Mouse (Mus musculus): ENCODE data around the gene Ankrd49. TPM values are rescaled to one million over a fixed set of nuclear protein-coding genes. Genes with fewer than 3 reads are reported as not detected.

Ankrd49 gene
- polyA plus RNA-seq, 1 experiment from 2014 or later: 23.2 TPM

DNA sequence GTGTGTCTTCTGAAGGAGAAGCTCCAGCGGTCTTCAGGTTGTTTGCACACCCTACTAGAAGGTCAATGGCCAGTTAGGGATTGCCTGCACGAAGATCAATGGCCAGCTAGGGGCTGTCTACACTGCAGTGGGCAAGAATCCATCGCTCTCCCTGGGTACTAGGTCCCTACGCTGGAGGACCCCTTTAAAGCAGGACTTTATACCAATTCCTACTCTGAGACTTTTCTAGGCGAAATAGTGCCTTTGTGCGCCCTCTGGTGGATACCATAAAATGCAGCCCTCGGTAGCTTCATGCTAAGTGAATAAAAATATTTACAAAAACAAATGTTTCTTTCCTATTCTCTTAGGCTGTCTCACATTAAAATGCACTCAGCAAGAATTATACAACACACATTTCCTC is 19.9 kb downstream of the Ankrd49 start:
- Histone ChIP-seq H3K4me3 (ENCODE audit: control insufficient read depth in 1 of 2, insufficient read depth in 1 of 2, low read depth in 1 of 2, low read length in 2 of 2) (no peak overlapping the region), H3K27ac (replicated peaks in 1 of 2; ENCODE audit: control insufficient read depth in 1 of 2, insufficient read depth in 1 of 2, low read depth in 2 of 2, low read length in 2 of 2) (no peak overlapping the region), H3K36me3 (ENCODE audit: control insufficient read depth, insufficient read depth, low read length) (no peaks in the 10 kb centered on the region), H3K4me2 (ENCODE audit: low read length) (no peak overlapping the region), H3K9ac (ENCODE audit: low read length) (no peak overlapping the region), H3K27me3 (ENCODE audit: control insufficient read depth, insufficient read depth, low read length) (peaks cover 21% of the 10 kb centered on the region), H3K4me1 (ENCODE audit: control insufficient read depth in 2 of 2, insufficient read depth in 2 of 2, low read length in 2 of 2) (no peaks in the 10 kb centered on the region), H3K9me3 (ENCODE audit: control insufficient read depth, low read length) (no peaks in the 10 kb centered on the region)
- no peak for ATAC-seq (ENCODE audit: insufficient number of reproducible peaks, insufficient read depth, low FRiP score, low read depth)
- WGBS: 27% methylated on average over 7 of the region's 7 CpGs

DNA sequence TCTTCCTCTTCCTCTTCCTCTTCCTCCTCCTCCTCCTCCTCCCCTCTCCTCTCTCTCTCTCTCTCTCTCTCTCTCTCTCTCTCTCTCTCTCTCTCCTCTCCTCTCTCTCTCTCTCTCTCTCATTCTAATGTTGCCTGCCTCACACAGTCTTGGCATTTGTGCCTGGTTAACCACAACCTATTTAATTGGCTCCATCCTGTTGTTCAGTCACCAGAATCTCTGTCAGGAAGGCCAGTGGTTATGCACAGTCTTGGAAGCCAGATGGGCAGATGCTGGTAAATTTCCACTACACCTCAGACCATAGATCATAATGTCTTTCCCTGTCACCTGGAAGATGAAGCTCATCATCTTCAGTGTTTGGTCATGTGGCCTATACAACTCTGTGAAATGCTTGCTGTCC is 25.4 kb downstream of the Ankrd49 start:
- Histone ChIP-seq H3K36me3 (ENCODE audit: control insufficient read depth, insufficient read depth, low read length) (no peaks in the 10 kb centered on the region), H3K4me3 (ENCODE audit: control insufficient read depth in 1 of 2, insufficient read depth in 1 of 2, low read depth in 1 of 2, low read length in 2 of 2) (no peak overlapping the region), H3K4me2 (ENCODE audit: low read length) (no peak overlapping the region), H3K9me3 (ENCODE audit: control insufficient read depth, low read length) (no peaks in the 10 kb centered on the region), H3K4me1 (ENCODE audit: control insufficient read depth in 2 of 2, insufficient read depth in 2 of 2, low read length in 2 of 2) (no peaks in the 10 kb centered on the region; a peak in 1 of 4 replicates), H3K27ac (replicated peaks in 1 of 2; ENCODE audit: control insufficient read depth in 1 of 2, insufficient read depth in 1 of 2, low read depth in 2 of 2, low read length in 2 of 2) (no peak overlapping the region), H3K27me3 (ENCODE audit: control insufficient read depth, insufficient read depth, low read length) (peaks cover 9% of the 10 kb centered on the region; the same call in 1 of the 2 replicates), H3K9ac (ENCODE audit: low read length) (no peak overlapping the region)
- no peak for ATAC-seq (ENCODE audit: insufficient number of reproducible peaks, insufficient read depth, low FRiP score, low read depth)

DNA sequence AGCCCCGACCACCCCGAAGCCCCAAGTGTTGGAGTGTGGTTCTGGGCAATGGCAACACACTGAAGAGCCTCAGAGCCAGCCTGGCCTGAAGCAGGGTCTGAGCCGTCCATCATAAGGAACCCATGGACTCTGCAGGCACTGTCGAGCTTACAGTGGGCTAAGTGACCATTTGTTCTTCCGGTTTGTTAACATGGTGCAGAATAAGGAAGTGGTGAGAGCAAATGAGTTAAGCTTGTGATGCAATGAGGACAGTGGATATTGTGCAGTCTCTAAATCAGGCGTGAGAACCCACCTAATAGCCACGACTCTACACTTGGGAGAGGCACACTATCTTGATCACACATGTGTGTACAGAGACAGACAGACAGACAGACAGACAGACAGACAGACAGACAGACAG is 26.1 kb downstream of the Ankrd49 start:
- Histone ChIP-seq H3K27ac (replicated peaks in 1 of 2; ENCODE audit: control insufficient read depth in 1 of 2, insufficient read depth in 1 of 2, low read depth in 2 of 2, low read length in 2 of 2) (no peak overlapping the region), H3K27me3 (ENCODE audit: control insufficient read depth, insufficient read depth, low read length) (peaks cover 5% of the 10 kb centered on the region; the same call in 1 of the 2 replicates), H3K9me3 (ENCODE audit: control insufficient read depth, low read length) (no peaks in the 10 kb centered on the region), H3K4me3 (ENCODE audit: control insufficient read depth in 1 of 2, insufficient read depth in 1 of 2, low read depth in 1 of 2, low read length in 2 of 2) (no peak overlapping the region), H3K36me3 (ENCODE audit: control insufficient read depth, insufficient read depth, low read length) (no peaks in the 10 kb centered on the region), H3K9ac (ENCODE audit: low read length) (no peak overlapping the region), H3K4me2 (ENCODE audit: low read length) (no peak overlapping the region), H3K4me1 (ENCODE audit: control insufficient read depth in 2 of 2, insufficient read depth in 2 of 2, low read length in 2 of 2) (no peaks in the 10 kb centered on the region; a peak in 1 of 4 replicates)
- WGBS: 63% methylated on average over 7 of the region's 7 CpGs
- ATAC-seq (ENCODE audit: insufficient number of reproducible peaks, insufficient read depth, low FRiP score, low read depth): no peak

DNA sequence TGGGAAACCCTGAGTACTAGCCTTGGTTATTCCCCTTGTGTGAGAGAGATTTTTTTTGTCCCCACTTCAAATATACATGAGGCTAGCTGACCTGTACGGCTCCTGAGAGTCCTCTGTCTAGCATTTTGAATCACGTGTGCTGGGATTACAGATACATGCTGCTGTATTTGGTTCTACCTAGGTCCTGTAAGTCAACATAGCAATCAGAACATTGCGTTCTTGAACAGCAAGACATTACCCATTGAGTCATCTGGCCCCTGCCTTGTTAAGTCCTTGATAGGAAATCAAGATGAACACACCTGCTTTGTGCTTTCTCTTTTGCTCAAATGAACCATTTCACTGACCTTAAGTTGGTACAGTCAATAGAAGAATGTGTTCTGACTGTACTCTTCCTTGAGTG is 30.2 kb downstream of the Ankrd49 start:
- Histone ChIP-seq H3K27ac (replicated peaks in 1 of 2; ENCODE audit: control insufficient read depth in 1 of 2, insufficient read depth in 1 of 2, low read depth in 2 of 2, low read length in 2 of 2) (no peak overlapping the region), H3K4me3 (ENCODE audit: control insufficient read depth in 1 of 2, insufficient read depth in 1 of 2, low read depth in 1 of 2, low read length in 2 of 2) (no peak overlapping the region), H3K27me3 (ENCODE audit: control insufficient read depth, insufficient read depth, low read length) (peaks cover 8% of the 10 kb centered on the region), H3K4me1 (ENCODE audit: control insufficient read depth in 2 of 2, insufficient read depth in 2 of 2, low read length in 2 of 2) (peaks cover 0 to 6% of the 10 kb centered on the region in 2 experiments; a peak in 3 of 4 replicates), H3K9ac (ENCODE audit: low read length) (no peak overlapping the region), H3K4me2 (ENCODE audit: low read length) (no peak overlapping the region), H3K9me3 (ENCODE audit: control insufficient read depth, low read length) (no peaks in the 10 kb centered on the region), H3K36me3 (ENCODE audit: control insufficient read depth, insufficient read depth, low read length) (no peaks in the 10 kb centered on the region)
- WGBS: 80% methylated on average over 3 of the region's 3 CpGs
- no peak for ATAC-seq (ENCODE audit: insufficient number of reproducible peaks, insufficient read depth, low FRiP score, low read depth)

DNA sequence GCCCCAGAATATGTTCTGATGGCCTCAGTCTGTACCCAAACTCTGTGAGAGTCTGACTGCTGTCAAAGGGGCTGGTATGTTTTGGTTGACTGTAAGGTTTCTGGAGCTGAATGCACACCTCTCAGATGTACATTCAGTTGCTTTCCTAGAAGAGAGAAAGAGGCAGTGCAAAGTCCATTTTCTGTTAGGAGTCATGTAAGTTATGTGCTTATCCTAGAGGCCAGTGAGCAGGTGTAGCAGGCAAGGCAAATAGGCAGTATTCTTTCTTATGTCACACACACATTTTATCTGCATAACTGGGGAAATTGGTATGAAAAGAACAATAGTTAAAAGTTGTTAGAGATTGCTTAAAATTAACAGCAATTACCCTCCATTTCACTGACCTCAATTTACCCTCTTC is 30.7 kb downstream of the Ankrd49 start:
- H3K27ac ChIP-seq (replicated peaks in 1 of 2; ENCODE audit: control insufficient read depth in 1 of 2, insufficient read depth in 1 of 2, low read depth in 2 of 2, low read length in 2 of 2): no peak overlapping the region
- H3K9me3 ChIP-seq (ENCODE audit: control insufficient read depth, low read length): no peaks in the 10 kb centered on the region
- no peaks in the 10 kb centered on the region for H3K36me3 ChIP-seq (ENCODE audit: control insufficient read depth, insufficient read depth, low read length)
- H3K9ac ChIP-seq (ENCODE audit: low read length): no peak overlapping the region
- peaks cover 0 to 6% of the 10 kb centered on the region in 2 experiments; a peak in 3 of 4 replicates for H3K4me1 ChIP-seq (ENCODE audit: control insufficient read depth in 2 of 2, insufficient read depth in 2 of 2, low read length in 2 of 2)
- no peak for ATAC-seq (ENCODE audit: insufficient number of reproducible peaks, insufficient read depth, low FRiP score, low read depth)
- no peak overlapping the region for H3K4me3 ChIP-seq (ENCODE audit: control insufficient read depth in 1 of 2, insufficient read depth in 1 of 2, low read depth in 1 of 2, low read length in 2 of 2)
- H3K4me2 ChIP-seq (ENCODE audit: low read length): no peak overlapping the region
- H3K27me3 ChIP-seq (ENCODE audit: control insufficient read depth, insufficient read depth, low read length): peaks cover 8% of the 10 kb centered on the region

DNA sequence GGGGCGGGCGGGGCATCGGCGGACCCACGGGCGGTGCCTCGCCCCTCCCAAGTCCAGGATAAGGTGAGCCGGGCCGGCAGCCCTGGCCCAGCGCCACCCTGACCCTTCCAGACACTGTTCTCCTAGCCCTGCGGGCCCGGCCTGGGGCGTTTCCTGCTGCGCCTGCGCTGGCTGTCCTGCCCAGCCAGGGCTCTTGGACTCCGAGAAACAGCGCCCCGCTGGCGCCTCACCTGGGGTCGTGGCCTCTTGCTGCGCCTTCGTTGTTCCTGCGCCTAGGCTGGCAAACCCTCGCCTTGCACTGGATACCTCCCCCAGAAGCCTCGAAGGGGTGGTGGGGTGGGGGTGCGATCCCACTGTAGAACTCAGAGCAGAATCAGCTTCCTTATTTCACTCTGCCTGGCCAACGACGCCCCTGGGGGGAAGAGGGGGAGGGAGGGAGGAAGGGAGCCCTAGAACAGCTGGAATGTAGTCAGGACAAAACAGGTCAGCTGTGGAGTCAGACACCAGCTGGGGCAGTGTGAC is 32.6 kb downstream of the Ankrd49 start, which contains the start of gene Fut4:
Fut4 (minus strand) TSS at position 393 of the 522 bp plus-strand sequence.
- H3K4me2 ChIP-seq (ENCODE audit: low read length): peak within 1 kb of the TSS; percentile 93
- WGBS: 0% methylated on average over 23 of the region's 28 CpGs
- H3K27ac ChIP-seq (replicated peaks in 1 of 2; ENCODE audit: control insufficient read depth in 1 of 2, insufficient read depth in 1 of 2, low read depth in 2 of 2, low read length in 2 of 2): no peak within 1 kb of the TSS
- H3K9ac ChIP-seq (ENCODE audit: low read length): peak within 1 kb of the TSS; percentile 71
- H3K27me3 ChIP-seq (ENCODE audit: control insufficient read depth, insufficient read depth, low read length): peaks cover 8% of the 10 kb centered on the region
- no peaks in the 10 kb centered on the region for H3K36me3 ChIP-seq (ENCODE audit: control insufficient read depth, insufficient read depth, low read length)
- peak; percentile 72 for ATAC-seq (ENCODE audit: insufficient number of reproducible peaks, insufficient read depth, low FRiP score, low read depth)
- H3K4me3 ChIP-seq (ENCODE audit: control insufficient read depth in 1 of 2, insufficient read depth in 1 of 2, low read depth in 1 of 2, low read length in 2 of 2): peak within 1 kb of the TSS; percentile 55 to 57
- H3K9me3 ChIP-seq (ENCODE audit: control insufficient read depth, low read length): no peaks in the 10 kb centered on the region
- peaks cover 0 to 6% of the 10 kb centered on the region in 2 experiments; a peak in 2 of 4 replicates for H3K4me1 ChIP-seq (ENCODE audit: control insufficient read depth in 2 of 2, insufficient read depth in 2 of 2, low read length in 2 of 2)

DNA sequence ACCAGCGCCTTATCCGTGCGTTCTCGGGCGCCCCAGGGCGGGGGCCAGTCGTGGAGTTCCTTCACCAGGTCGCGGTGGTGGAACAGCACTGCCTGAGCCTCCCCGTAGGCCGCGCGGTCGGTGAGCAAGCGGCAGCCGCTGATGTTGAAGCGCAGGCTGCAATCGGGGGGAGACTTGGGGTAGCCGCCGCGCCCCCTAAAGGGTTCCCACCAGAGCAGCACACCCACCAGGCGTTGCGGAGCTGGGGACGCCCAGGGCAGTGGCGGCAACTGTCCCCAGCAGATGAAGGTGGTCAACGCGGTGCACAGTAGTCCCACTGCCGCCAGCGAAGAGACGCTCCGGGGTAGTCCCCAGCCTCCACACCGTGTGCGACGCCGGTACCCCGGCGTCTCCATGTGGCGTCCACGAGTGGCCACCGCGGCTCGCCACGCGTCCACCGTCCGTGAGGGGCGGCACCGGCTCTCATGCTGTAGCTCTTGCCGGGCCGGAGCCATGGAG is 33.1 kb downstream of the Ankrd49 start:
- Histone ChIP-seq H3K9ac (ENCODE audit: low read length) (peak overlapping the region; percentile 71), H3K4me2 (ENCODE audit: low read length) (peak overlapping the region; percentile 93), H3K4me1 (ENCODE audit: control insufficient read depth in 2 of 2, insufficient read depth in 2 of 2, low read length in 2 of 2) (peaks cover 0 to 6% of the 10 kb centered on the region in 2 experiments; a peak in 2 of 4 replicates), H3K36me3 (ENCODE audit: control insufficient read depth, insufficient read depth, low read length) (no peaks in the 10 kb centered on the region), H3K27ac (replicated peaks in 1 of 2; ENCODE audit: control insufficient read depth in 1 of 2, insufficient read depth in 1 of 2, low read depth in 2 of 2, low read length in 2 of 2) (no peak overlapping the region), H3K9me3 (ENCODE audit: control insufficient read depth, low read length) (no peaks in the 10 kb centered on the region), H3K4me3 (ENCODE audit: control insufficient read depth in 1 of 2, insufficient read depth in 1 of 2, low read depth in 1 of 2, low read length in 2 of 2) (peak overlapping the region; percentile 55 to 57), H3K27me3 (ENCODE audit: control insufficient read depth, insufficient read depth, low read length) (peaks cover 8% of the 10 kb centered on the region)
- no peak; the same call in 1 of the 2 replicates for ATAC-seq (ENCODE audit: insufficient number of reproducible peaks, insufficient read depth, low FRiP score, low read depth)
- WGBS: 1% methylated on average over 50 of the region's 50 CpGs

All from heart, embryonic 14.5 days (tissue).